Mouse (Mus musculus): ENCODE measurements around the gene Pcyox1. TPM values are rescaled to one million over a fixed set of nuclear protein-coding genes. Genes with fewer than 3 reads are reported as not detected.

Gene Pcyox1
- total and polyA plus RNA-seq, 3 experiments = 16.0 to 28.1 TPM; not detected in 1

- no peaks in the 10 kb centered on the region for H3K9me3 ChIP-seq (replicated peaks; ENCODE audit: insufficient read depth, low read length)
- H3K27me3 ChIP-seq (ENCODE audit: control insufficient read depth in 1 of 2, insufficient read depth in 2 of 2, low read length in 2 of 2) = no peaks in the 10 kb centered on the region
- H3K36me3 ChIP-seq (ENCODE audit: control insufficient read depth in 1 of 2, insufficient read depth in 2 of 2, low read length in 2 of 2) = peaks cover 5 to 15% of the 10 kb centered on the region in 2 experiments; a peak in 3 of 4 replicates
- H3K4me3 ChIP-seq (ENCODE audit: control insufficient read depth in 1 of 2, insufficient read depth in 1 of 2, low read depth in 2 of 2, low read length in 2 of 2) = peak overlapping the region; percentile 80 to 99
- H3K4me1 ChIP-seq (ENCODE audit: control insufficient read depth in 1 of 2, insufficient read depth in 2 of 2, low read length in 2 of 2) = peaks cover 0 to 10% of the 10 kb centered on the region in 2 experiments; a peak in 2 of 4 replicates
- TF ChIP-seq ZNF384 (IDR thresholded peaks at IDR 0.05; ENCODE audit: low read depth, low read length) (0 out of 2 replicates have a peak, but pooled peaks have one; percentile 2), USF1 (IDR thresholded peaks at IDR 0.05; ENCODE audit: low read depth, low read length) (no peak)
- DNase-seq (ENCODE audit: low read depth, low spot score) = peak; percentile 34
- peaks cover 15% of the 10 kb centered on the region for H3K79me2 ChIP-seq (ENCODE audit: control insufficient read depth, insufficient read depth, low read length, poor library complexity)
- H3K9ac ChIP-seq (ENCODE audit: control insufficient read depth, low read depth, low read length, poor library complexity, severe bottlenecking) = peak overlapping the region; percentile 99
- H3K27ac ChIP-seq (ENCODE audit: control insufficient read depth, low read depth, low read length) = peak overlapping the region; percentile 100
Measured at GRCm38 (mm10) chr6:86439531-86439930, 42.6 kb upstream of the Pcyox1 start.

- Histone ChIP-seq H3K36me3 (ENCODE audit: control insufficient read depth in 1 of 2, insufficient read depth in 2 of 2, low read length in 2 of 2) (peaks cover 2 to 15% of the 10 kb centered on the region in 2 experiments; a peak in 3 of 4 replicates), H3K9ac (ENCODE audit: control insufficient read depth, low read depth, low read length, poor library complexity, severe bottlenecking) (peak overlapping the region; percentile 99), H3K4me3 (ENCODE audit: control insufficient read depth in 1 of 2, insufficient read depth in 1 of 2, low read depth in 2 of 2, low read length in 2 of 2) (peak overlapping the region; percentile 80 to 99), H3K27me3 (ENCODE audit: control insufficient read depth in 1 of 2, insufficient read depth in 2 of 2, low read length in 2 of 2) (no peaks in the 10 kb centered on the region), H3K4me1 (ENCODE audit: control insufficient read depth in 1 of 2, insufficient read depth in 2 of 2, low read length in 2 of 2) (peaks cover 0 to 10% of the 10 kb centered on the region in 2 experiments; a peak in 2 of 4 replicates), H3K9me3 (replicated peaks; ENCODE audit: insufficient read depth, low read length) (no peaks in the 10 kb centered on the region), H3K27ac (ENCODE audit: control insufficient read depth, low read depth, low read length) (peak overlapping the region; percentile 100), H3K79me2 (ENCODE audit: control insufficient read depth, insufficient read depth, low read length, poor library complexity) (peaks cover 15% of the 10 kb centered on the region)
- TF ChIP-seq CTCF (IDR thresholded peaks at IDR 0.05 in 2 of 3, conservative IDR thresholded peaks at IDR 0.05 in 1 of 3; ENCODE audit: control insufficient read depth in 1 of 3, insufficient read depth in 1 of 3, low read depth in 2 of 3, low read length in 3 of 3, poor library complexity in 1 of 3, severe bottlenecking in 1 of 3) (peak in 1 of 3 experiments; percentile 12; a peak in 1 of 6 replicates), POLR2A (IDR thresholded peaks at IDR 0.05; ENCODE audit: control insufficient read depth in 1 of 2, insufficient read depth in 1 of 2, low read depth in 1 of 2, low read length in 2 of 2, poor library complexity in 1 of 2) (0 out of 4 replicates have a peak, but pooled peaks of 1 of the 2 experiments have one; percentile 30), MEF2A (IDR thresholded peaks at IDR 0.05; ENCODE audit: extremely low read depth, insufficient replicate concordance, low read depth, low read length, poor library complexity, severe bottlenecking) (no peak), ZNF384 (IDR thresholded peaks at IDR 0.05; ENCODE audit: low read depth, low read length) (0 out of 2 replicates have a peak, but pooled peaks have one; percentile 9), JUND (IDR thresholded peaks at IDR 0.05; ENCODE audit: low read depth, low read length) (0 out of 2 replicates have a peak, but pooled peaks have one; percentile 3), CHD1 (IDR thresholded peaks at IDR 0.05; ENCODE audit: low read depth, low read length) (0 out of 2 replicates have a peak, but pooled peaks have one; percentile 30), E2F4 (IDR thresholded peaks at IDR 0.05; ENCODE audit: borderline replicate concordance, low read depth, low read length) (no peak)
- DNase-seq (ENCODE audit: low read depth, low spot score) = no peak
Measured at GRCm38 (mm10) chr6:86439119-86439496, 42.2 kb upstream of the Pcyox1 start.

DNA sequence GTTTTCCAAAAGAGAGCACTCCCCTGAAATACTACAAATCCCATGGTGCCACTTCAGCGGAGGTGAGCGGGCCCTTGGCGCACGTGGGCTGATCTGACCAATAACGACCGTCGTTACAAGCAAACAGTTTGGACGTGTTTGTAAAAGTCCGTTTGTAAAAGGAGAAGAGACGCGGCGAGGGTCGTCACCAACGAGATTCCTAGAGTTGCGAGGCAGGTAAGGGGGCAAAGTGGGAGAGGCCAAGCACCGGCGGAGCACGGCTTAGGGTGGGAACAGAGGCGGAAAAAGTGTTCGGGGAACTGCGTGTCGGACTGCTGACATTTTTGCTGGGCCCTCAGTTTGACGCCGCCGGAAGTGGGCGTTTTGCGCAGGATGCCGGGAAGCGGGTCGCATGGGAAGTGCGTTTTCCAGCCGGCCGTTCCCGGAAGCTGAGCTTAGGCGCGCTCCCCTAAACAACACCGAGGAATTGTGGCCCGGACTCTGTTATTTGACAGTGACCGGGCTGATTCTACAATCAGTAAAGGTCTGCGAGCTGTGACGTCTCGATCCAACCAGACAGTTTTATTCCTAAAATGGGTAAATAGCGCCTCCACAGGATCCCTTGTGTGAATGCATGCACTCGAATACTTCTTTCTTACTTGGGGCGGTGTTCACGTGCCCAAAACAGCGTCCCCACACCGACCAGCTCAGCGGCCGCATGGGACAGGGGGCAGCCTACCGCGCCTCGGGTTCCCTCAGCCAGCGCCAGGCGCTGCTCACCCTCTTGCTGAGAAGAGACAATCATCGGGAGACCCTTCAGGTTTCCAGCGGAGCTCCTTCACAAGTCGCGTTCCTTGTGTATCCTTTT lies 41.5 kb upstream of the Pcyox1 start, which contains the start of gene C87436:
TSS of gene C87436 (plus strand) at position 103 of the 847 bp plus-strand sequence.
- peak; percentile 98 for DNase-seq (ENCODE audit: low read depth, low spot score)
- H3K27ac ChIP-seq (ENCODE audit: control insufficient read depth, low read depth, low read length) = peak within 1 kb of the TSS; percentile 100
- no peaks in the 10 kb centered on the region for H3K27me3 ChIP-seq (ENCODE audit: control insufficient read depth in 1 of 2, insufficient read depth in 2 of 2, low read length in 2 of 2)
- no peaks in the 10 kb centered on the region for H3K9me3 ChIP-seq (replicated peaks; ENCODE audit: insufficient read depth, low read length)
- peaks cover 15% of the 10 kb centered on the region for H3K79me2 ChIP-seq (ENCODE audit: control insufficient read depth, insufficient read depth, low read length, poor library complexity)
- peak within 1 kb of the TSS; percentile 80 to 99 for H3K4me3 ChIP-seq (ENCODE audit: control insufficient read depth in 1 of 2, insufficient read depth in 1 of 2, low read depth in 2 of 2, low read length in 2 of 2)
- peaks cover 0 to 15% of the 10 kb centered on the region in 2 experiments; a peak in 2 of 4 replicates for H3K36me3 ChIP-seq (ENCODE audit: control insufficient read depth in 1 of 2, insufficient read depth in 2 of 2, low read length in 2 of 2)
- peaks cover 0 to 10% of the 10 kb centered on the region in 2 experiments; a peak in 2 of 4 replicates for H3K4me1 ChIP-seq (ENCODE audit: control insufficient read depth in 1 of 2, insufficient read depth in 2 of 2, low read length in 2 of 2)
- peak within 1 kb of the TSS; percentile 99 for H3K9ac ChIP-seq (ENCODE audit: control insufficient read depth, low read depth, low read length, poor library complexity, severe bottlenecking)
- TF ChIP-seq CTCF (IDR thresholded peaks at IDR 0.05 in 2 of 3, conservative IDR thresholded peaks at IDR 0.05 in 1 of 3; ENCODE audit: control insufficient read depth in 1 of 3, insufficient read depth in 1 of 3, low read depth in 2 of 3, low read length in 3 of 3, poor library complexity in 1 of 3, severe bottlenecking in 1 of 3) (peak; percentile 0 to 54 (median 36); a peak in 3 of 6 replicates), NRF1 (IDR thresholded peaks at IDR 0.05; ENCODE audit: insufficient read depth, low read depth, low read length, poor library complexity, severe bottlenecking) (peak; percentile 50), UBTF (IDR thresholded peaks at IDR 0.05; ENCODE audit: borderline replicate concordance, insufficient read depth, low read depth, low read length) (no peak), HCFC1 (IDR thresholded peaks at IDR 0.05; ENCODE audit: low read depth, low read length) (peak; percentile 94), ZKSCAN1 (IDR thresholded peaks at IDR 0.05; ENCODE audit: low read depth, low read length) (no peak), SIN3A (IDR thresholded peaks at IDR 0.05; ENCODE audit: low read length) (peak; percentile 98), CHD1 (IDR thresholded peaks at IDR 0.05; ENCODE audit: low read depth, low read length) (no peak), TCF12 (IDR thresholded peaks at IDR 0.05; ENCODE audit: low read depth, low read length) (peak; percentile 73; the same call in 1 of the 2 replicates), POLR2AphosphoS2 (IDR thresholded peaks at IDR 0.05; ENCODE audit: low read length) (peak; percentile 92), BHLHE40 (IDR thresholded peaks at IDR 0.05; ENCODE audit: borderline replicate concordance, low read depth, low read length) (peak; percentile 63; the same call in 1 of the 2 replicates), JUND (IDR thresholded peaks at IDR 0.05; ENCODE audit: low read depth, low read length) (0 out of 2 replicates have a peak, but pooled peaks have one; percentile 6), GABPA (IDR thresholded peaks at IDR 0.05; ENCODE audit: low read depth, low read length) (peak; percentile 52; the same call in 1 of the 2 replicates), RAD21 (IDR thresholded peaks at IDR 0.05; ENCODE audit: low read depth, low read length) (peak; percentile 23), MAX (IDR thresholded peaks at IDR 0.05; ENCODE audit: low read length) (peak; percentile 95), MAFK (IDR thresholded peaks at IDR 0.05; ENCODE audit: borderline replicate concordance, low read depth, low read length) (no peak), ZNF384 (IDR thresholded peaks at IDR 0.05; ENCODE audit: low read depth, low read length) (no peak)
